Mouse (Mus musculus): Measurements from ENCODE around the gene Rgs5.

DNA sequence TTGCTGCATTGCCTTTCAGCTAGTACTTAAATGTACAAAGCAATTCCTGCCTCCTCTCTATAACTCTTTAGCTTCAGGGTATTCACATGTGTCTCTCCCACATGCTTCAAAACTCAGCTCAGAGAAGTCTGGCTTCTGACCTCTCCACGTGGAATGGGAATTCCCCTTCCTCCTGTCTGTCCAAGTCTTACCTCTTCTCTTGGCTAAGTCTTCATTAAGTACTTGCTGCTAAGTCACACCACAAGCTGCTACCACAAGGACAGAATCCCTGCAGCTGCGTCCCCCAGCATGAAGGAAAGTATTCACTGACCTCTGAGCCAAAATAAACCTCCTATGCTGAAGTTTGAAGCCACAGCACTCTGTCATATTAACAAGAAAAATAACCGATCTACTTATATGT, 71.0 kb downstream of the Rgs5 start:
- no peak for TF ChIP-seq CTCF (IDR thresholded peaks at IDR 0.05; ENCODE audit: borderline replicate concordance, insufficient read depth, low read length)
- TF ChIP-seq POLR2A (IDR thresholded peaks at IDR 0.05; ENCODE audit: low read depth, low read length), result no peak

Measured in embryonic fibroblast, embryonic 13.5 days (primary cell).